Mouse (Mus musculus): Measurements from ENCODE around the gene Zfp184. TPM values are rescaled to one million over a fixed set of nuclear protein-coding genes. Genes with fewer than 3 reads are reported as not detected.
A peak's percentile ranks its signal among the peaks of the same experiment; 100 is the strongest.

Gene Zfp184
- polyA plus RNA-seq, 1 experiment from 2014 or later: 5.2 TPM

DNA sequence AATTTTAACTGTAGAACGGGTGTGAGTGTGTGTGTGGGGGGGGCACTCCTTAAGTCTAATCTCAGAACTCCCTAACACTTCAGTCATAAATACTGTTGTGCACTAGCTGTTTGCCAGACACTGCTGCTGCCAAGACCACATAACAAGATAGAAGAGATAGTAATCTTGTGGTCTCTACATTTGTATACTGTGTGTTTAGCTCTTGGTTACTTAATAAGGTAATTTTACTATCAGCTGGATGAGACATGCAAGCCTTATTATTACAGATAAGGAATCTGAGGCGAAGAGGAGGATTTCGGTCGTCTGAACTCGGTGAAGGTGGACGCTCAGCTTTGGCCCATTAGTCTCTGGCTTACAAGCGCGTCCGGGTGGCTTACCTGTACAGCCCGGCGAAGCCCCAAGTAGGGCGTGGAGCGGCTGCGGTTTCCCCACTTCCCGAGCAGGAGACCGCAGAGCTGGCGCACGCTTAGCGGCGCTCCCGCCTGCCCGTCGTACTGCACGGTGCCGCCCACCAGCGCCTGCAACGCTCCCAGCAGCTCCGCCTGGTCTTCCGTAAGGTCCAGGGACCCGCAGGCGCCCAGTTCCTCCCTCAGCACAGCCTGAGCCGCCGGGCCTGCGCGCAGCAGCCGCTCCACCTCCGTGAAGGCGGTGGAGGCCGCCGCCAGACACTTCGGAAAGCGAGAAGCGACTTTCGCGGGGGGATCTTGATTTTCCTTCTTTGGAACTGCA is 60.9 kb downstream of the Zfp184 start:
- H3K9me3 ChIP-seq: no peaks in the 10 kb centered on the region
- peak overlapping the region; percentile 70 for H3K4me3 ChIP-seq
- no peak overlapping the region for H3K27ac ChIP-seq (replicated peaks)
- H3K9ac ChIP-seq: peak overlapping the region; percentile 78
- peak overlapping the region; percentile 98 for H3K4me2 ChIP-seq
- H3K27me3 ChIP-seq (replicated peaks): peaks cover 100% of the 10 kb centered on the region
- peak; percentile 56; the same call in 1 of the 2 replicates for ATAC-seq (ENCODE audit: extremely low read depth, insufficient number of reproducible peaks, low FRiP score, low TSS enrichment)
- WGBS: under 1% methylated on average over 45 of the region's 45 CpGs
- H3K36me3 ChIP-seq: no peaks in the 10 kb centered on the region
- H3K4me1 ChIP-seq: peaks cover 19% of the 10 kb centered on the region

DNA sequence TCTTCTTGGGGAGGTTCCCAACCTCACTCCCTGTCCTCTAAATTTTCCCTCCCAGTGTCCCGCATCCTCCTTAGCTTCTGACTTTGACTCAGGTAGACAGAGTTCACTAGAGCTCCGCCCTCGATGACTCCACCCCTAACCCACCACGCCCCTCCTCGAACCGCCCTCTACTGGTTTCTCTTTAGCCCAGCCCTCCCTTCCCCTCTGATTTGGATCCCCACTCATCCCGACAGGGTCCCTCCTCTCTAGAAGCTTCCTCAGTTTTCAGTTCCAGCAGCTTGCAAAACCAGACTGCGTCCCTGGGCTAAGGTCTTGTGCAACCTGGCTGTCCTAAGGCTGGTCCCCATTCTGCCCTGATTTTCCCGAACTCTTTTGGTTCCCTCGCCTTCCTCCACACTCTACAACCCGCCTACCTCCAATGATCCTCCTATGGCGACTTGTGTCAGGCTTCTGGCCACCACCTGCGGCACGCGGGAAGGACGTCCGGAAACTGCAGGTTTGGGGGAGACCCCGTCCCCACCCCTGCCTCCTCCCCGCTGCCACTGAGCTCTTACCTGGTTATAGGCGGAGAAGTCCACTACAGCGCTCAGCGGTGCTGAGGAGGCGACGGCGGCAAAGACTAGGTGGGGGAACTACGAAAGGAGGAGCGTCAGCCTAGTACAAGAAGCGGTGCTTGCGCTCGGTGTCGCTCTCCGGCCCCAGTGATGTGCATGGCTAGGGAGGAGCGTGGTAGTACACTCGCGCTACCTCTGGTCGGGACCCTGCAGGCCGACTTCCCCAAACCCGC is 61.6 kb downstream of the Zfp184 start:
- H3K27me3 ChIP-seq (replicated peaks): peaks cover 98% of the 10 kb centered on the region
- H3K4me3 ChIP-seq: peak overlapping the region; percentile 70
- H3K27ac ChIP-seq (replicated peaks): no peak overlapping the region
- peak overlapping the region; percentile 98 for H3K4me2 ChIP-seq
- H3K4me1 ChIP-seq: peaks cover 19% of the 10 kb centered on the region
- H3K36me3 ChIP-seq: no peaks in the 10 kb centered on the region
- H3K9me3 ChIP-seq: no peaks in the 10 kb centered on the region
- no peak; the same call in 1 of the 2 replicates for ATAC-seq (ENCODE audit: extremely low read depth, insufficient number of reproducible peaks, low FRiP score, low TSS enrichment)
- peak overlapping the region; percentile 78 for H3K9ac ChIP-seq
- 1% methylated on average over 38 of the region's 38 CpGs for WGBS

DNA sequence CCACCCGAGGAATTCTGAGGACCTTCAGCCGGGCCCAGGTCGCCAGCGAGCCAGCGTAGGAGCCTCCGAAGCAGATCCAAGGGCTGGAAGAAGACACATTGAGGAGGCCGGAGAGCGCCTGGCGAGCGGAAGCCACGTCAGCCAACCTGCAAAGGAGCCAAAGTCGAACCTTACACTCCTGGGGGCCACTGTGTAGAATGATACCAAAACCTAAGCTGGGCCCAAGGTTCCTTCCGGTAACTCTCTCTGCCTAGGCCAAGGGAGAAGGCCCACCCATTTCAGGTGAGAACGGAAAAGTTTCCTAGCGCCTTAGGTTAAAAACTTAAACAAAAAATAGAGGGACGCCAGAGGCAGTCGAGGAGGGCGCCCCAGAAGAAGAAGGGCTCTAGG is 62.2 kb downstream of the Zfp184 start:
- 2% methylated on average over 18 of the region's 18 CpGs for WGBS
- no peak overlapping the region for H3K27ac ChIP-seq (replicated peaks)
- ATAC-seq (ENCODE audit: extremely low read depth, insufficient number of reproducible peaks, low FRiP score, low TSS enrichment): no peak
- H3K9me3 ChIP-seq: no peaks in the 10 kb centered on the region
- H3K27me3 ChIP-seq (replicated peaks): peaks cover 97% of the 10 kb centered on the region
- peak overlapping the region; percentile 78 for H3K9ac ChIP-seq
- peak overlapping the region; percentile 98 for H3K4me2 ChIP-seq
- peaks cover 19% of the 10 kb centered on the region for H3K4me1 ChIP-seq
- H3K36me3 ChIP-seq: no peaks in the 10 kb centered on the region
- peak overlapping the region; percentile 70 for H3K4me3 ChIP-seq

DNA sequence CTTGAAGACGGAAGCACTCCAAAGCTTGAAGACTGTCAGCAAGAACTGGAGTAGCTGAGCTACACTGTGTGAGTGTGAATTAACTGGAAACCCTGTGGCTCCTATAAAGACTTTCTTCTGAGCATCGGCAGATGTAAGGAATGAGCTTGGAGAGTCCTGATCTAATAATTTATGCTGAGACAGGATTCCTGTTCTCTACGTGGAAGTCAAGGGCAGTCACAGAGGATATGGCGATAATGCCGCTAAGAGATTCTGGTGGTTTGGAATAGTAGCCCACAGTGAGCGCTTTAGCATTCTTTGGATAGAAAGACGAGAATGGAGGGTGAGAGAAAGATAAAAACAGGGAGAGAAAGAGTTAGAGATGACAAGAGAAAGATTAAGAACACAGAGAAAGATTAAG is 63.0 kb downstream of the Zfp184 start:
- Histone ChIP-seq H3K9ac (no peak overlapping the region), H3K9me3 (no peaks in the 10 kb centered on the region), H3K4me3 (0 out of 2 replicates have a peak overlapping the region, but pooled peaks have one; percentile 70), H3K4me1 (peaks cover 19% of the 10 kb centered on the region), H3K27ac (replicated peaks) (no peak overlapping the region), H3K4me2 (no peak overlapping the region), H3K27me3 (replicated peaks) (peaks cover 97% of the 10 kb centered on the region), H3K36me3 (no peaks in the 10 kb centered on the region)
- 51% methylated on average over 7 of the region's 7 CpGs for WGBS
- no peak for ATAC-seq (ENCODE audit: extremely low read depth, insufficient number of reproducible peaks, low FRiP score, low TSS enrichment)

DNA sequence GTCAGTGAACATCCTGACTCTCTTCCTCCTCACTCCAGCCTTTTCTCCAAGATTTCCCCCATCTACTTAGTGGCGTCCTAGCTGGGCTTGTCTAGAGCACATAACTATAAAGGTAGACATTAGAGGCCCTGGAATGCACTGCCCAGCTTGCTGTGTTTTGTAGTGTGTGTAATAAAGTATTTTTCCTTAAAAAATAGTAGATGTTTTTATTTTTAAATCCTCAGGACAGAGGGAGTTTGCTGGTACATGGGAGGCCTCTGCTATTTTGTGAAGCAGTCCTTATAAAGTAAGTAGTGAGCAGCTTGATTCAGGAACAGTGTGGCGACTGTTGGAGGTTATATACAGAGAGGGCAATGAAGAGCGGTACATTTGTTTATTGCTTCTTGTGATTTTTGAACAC is 63.8 kb downstream of the Zfp184 start:
- peaks cover 95% of the 10 kb centered on the region for H3K27me3 ChIP-seq (replicated peaks)
- peaks cover 20% of the 10 kb centered on the region for H3K4me1 ChIP-seq
- no peak for ATAC-seq (ENCODE audit: extremely low read depth, insufficient number of reproducible peaks, low FRiP score, low TSS enrichment)
- no peak overlapping the region for H3K9ac ChIP-seq
- 73% methylated on average over 3 of the region's 3 CpGs for WGBS
- H3K9me3 ChIP-seq: no peaks in the 10 kb centered on the region
- no peak overlapping the region for H3K4me3 ChIP-seq
- H3K4me2 ChIP-seq: no peak overlapping the region
- no peak overlapping the region for H3K27ac ChIP-seq (replicated peaks)
- no peaks in the 10 kb centered on the region for H3K36me3 ChIP-seq

DNA sequence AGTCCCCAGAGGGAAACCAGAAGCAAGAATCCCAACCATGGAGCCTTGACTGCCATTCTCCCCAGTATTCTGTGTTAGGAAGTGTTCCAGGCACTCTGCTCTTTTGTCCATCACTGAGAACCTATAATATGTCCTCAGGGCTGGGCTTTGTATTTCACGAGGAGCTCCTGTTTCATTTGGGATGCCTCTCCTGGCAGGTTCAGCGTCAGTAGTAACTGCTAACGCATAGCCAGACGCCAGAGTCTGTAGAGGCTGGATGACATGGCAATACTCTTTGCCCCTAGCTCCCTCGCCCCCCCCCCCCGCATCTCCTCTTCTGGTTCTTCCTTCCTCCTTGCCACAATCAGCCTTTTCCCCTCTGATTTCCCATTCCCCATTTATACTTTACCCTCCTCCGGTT is 64.7 kb downstream of the Zfp184 start, which contains the start of gene Prss16:
Gene Prss16 (minus strand): TSS at position 101 of the 400 bp plus-strand sequence.
- ATAC-seq (ENCODE audit: extremely low read depth, insufficient number of reproducible peaks, low FRiP score, low TSS enrichment): no peak
- H3K4me3 ChIP-seq: no peak within 1 kb of the TSS
- H3K27me3 ChIP-seq (replicated peaks): peaks cover 95% of the 10 kb centered on the region
- H3K27ac ChIP-seq (replicated peaks): no peak within 1 kb of the TSS
- no peak within 1 kb of the TSS for H3K4me2 ChIP-seq
- no peak within 1 kb of the TSS for H3K9ac ChIP-seq
- WGBS: 46% methylated on average over 6 of the region's 7 CpGs
- no peaks in the 10 kb centered on the region for H3K36me3 ChIP-seq
- H3K9me3 ChIP-seq: no peaks in the 10 kb centered on the region
- H3K4me1 ChIP-seq: peaks cover 29% of the 10 kb centered on the region

MicroRNAs within 50 kb of the gene (microRNA counts, 519-probe panel; counts per million panel counts)
- microRNA mmu-miR-1983: 5,927 counts per million, percentile 92 among the panel's probes with 10 or more counts

Small RNAs within 50 kb of the gene (microRNA-seq; reads per million reads assigned to microRNA genes)
- gene Gm44456 (1.6 reads per million), gene Mir1983 (2,520 reads per million, percentile 86 among the genes with 10 or more reads in this experiment)

Other genes with a start within 250 kb of the Zfp184 start
- not detected in 2 replicates for gene Olfr1359, start 247.0 kb upstream of the Zfp184 start, polyA plus RNA-seq (2015; fragmentation: Nextera tagmentation; extraction: Ambion mirVana)
- 1.9 TPM in 1 of 2 replicates, not detected in the other for gene Hist1h2bl, start 229.0 kb upstream of the Zfp184 start, polyA plus RNA-seq (2015; fragmentation: Nextera tagmentation; extraction: Ambion mirVana)
- 9.8 and 10.5 TPM in 2 replicates for gene Hist1h2ai, start 228.7 kb upstream of the Zfp184 start, polyA plus RNA-seq (2015; fragmentation: Nextera tagmentation; extraction: Ambion mirVana)
- 0.62 and 2.3 TPM in 2 replicates for gene Hist1h3h, start 227.4 kb upstream of the Zfp184 start, polyA plus RNA-seq (2015; fragmentation: Nextera tagmentation; extraction: Ambion mirVana)
- 1.5 TPM in 2 replicates for gene Hist1h2bm, start 223.1 kb upstream of the Zfp184 start, polyA plus RNA-seq (2015; fragmentation: Nextera tagmentation; extraction: Ambion mirVana)
- gene Hist1h4j, start 210.0 kb upstream of the Zfp184 start, polyA plus RNA-seq (2015; fragmentation: Nextera tagmentation; extraction: Ambion mirVana): 0.45 and 0.96 TPM in 2 replicates
- 1.3 TPM in 1 of 2 replicates, not detected in the other for gene Hist1h4k, start 194.6 kb upstream of the Zfp184 start, polyA plus RNA-seq (2015; fragmentation: Nextera tagmentation; extraction: Ambion mirVana)
- 9.5 and 15.8 TPM in 2 replicates for gene Hist1h2ak, start 191.3 kb upstream of the Zfp184 start, polyA plus RNA-seq (2015; fragmentation: Nextera tagmentation; extraction: Ambion mirVana)
- gene Hist1h2bn, start 191.0 kb upstream of the Zfp184 start, polyA plus RNA-seq (2015; fragmentation: Nextera tagmentation; extraction: Ambion mirVana): 1.4 and 3.5 TPM in 2 replicates
- gene Hist1h1b, start 164.5 kb upstream of the Zfp184 start, polyA plus RNA-seq (2015; fragmentation: Nextera tagmentation; extraction: Ambion mirVana): 13.1 and 13.2 TPM in 2 replicates
- gene Hist1h3i, start 161.7 kb upstream of the Zfp184 start, polyA plus RNA-seq (2015; fragmentation: Nextera tagmentation; extraction: Ambion mirVana): 63.6 and 66.6 TPM in 2 replicates
- gene Hist1h2an, start 157.9 kb upstream of the Zfp184 start, polyA plus RNA-seq (2015; fragmentation: Nextera tagmentation; extraction: Ambion mirVana): 1.2 and 6.6 TPM in 2 replicates
- 0.37 and 0.49 TPM in 2 replicates for gene Hist1h2bp, start 157.6 kb upstream of the Zfp184 start, polyA plus RNA-seq (2015; fragmentation: Nextera tagmentation; extraction: Ambion mirVana)
- gene Hist1h2bq, start 134.9 kb upstream of the Zfp184 start, polyA plus RNA-seq (2015; fragmentation: Nextera tagmentation; extraction: Ambion mirVana): 8.4 and 10.2 TPM in 2 replicates
- gene Hist1h2ao, start 134.6 kb upstream of the Zfp184 start, polyA plus RNA-seq (2015; fragmentation: Nextera tagmentation; extraction: Ambion mirVana): not detected in 2 replicates
- not detected in 2 replicates for gene Hist1h4m, start 133.3 kb upstream of the Zfp184 start, polyA plus RNA-seq (2015; fragmentation: Nextera tagmentation; extraction: Ambion mirVana)
- 11.2 and 15.6 TPM in 2 replicates for gene Hist1h4n, start 112.9 kb upstream of the Zfp184 start, polyA plus RNA-seq (2015; fragmentation: Nextera tagmentation; extraction: Ambion mirVana)
- 1,655 and 1,669 TPM in 2 replicates for gene Hist1h2ap, start 111.6 kb upstream of the Zfp184 start, polyA plus RNA-seq (2015; fragmentation: Nextera tagmentation; extraction: Ambion mirVana)
- 9.2 and 10.8 TPM in 2 replicates for gene Hist1h2br, start 111.4 kb upstream of the Zfp184 start, polyA plus RNA-seq (2015; fragmentation: Nextera tagmentation; extraction: Ambion mirVana)
- 0.05 and 0.07 TPM in 2 replicates for gene Pom121l2, start 36.1 kb downstream of the Zfp184 start, polyA plus RNA-seq (2015; fragmentation: Nextera tagmentation; extraction: Ambion mirVana)
- gene Prss16, start 64.6 kb downstream of the Zfp184 start, polyA plus RNA-seq (2015; fragmentation: Nextera tagmentation; extraction: Ambion mirVana): 0.59 and 3.3 TPM in 2 replicates
- 4.1 and 11.0 TPM in 2 replicates for gene Hist1h2ah, start 90.5 kb downstream of the Zfp184 start, polyA plus RNA-seq (2015; fragmentation: Nextera tagmentation; extraction: Ambion mirVana)
- gene Hist1h2bk, start 90.8 kb downstream of the Zfp184 start, polyA plus RNA-seq (2015; fragmentation: Nextera tagmentation; extraction: Ambion mirVana): 3.1 and 3.4 TPM in 2 replicates
- 10.8 and 11.3 TPM in 2 replicates for gene Hist1h4i, start 96.3 kb downstream of the Zfp184 start, polyA plus RNA-seq (2015; fragmentation: Nextera tagmentation; extraction: Ambion mirVana)
- gene Hist1h2ag, start 97.8 kb downstream of the Zfp184 start, polyA plus RNA-seq (2015; fragmentation: Nextera tagmentation; extraction: Ambion mirVana): 15.8 and 19.9 TPM in 2 replicates
- gene Hist1h2bj, start 98.1 kb downstream of the Zfp184 start, polyA plus RNA-seq (2015; fragmentation: Nextera tagmentation; extraction: Ambion mirVana): 3.9 and 5.9 TPM in 2 replicates
- not detected in 2 replicates for gene Vmn1r188, start 139.3 kb downstream of the Zfp184 start, polyA plus RNA-seq (2015; fragmentation: Nextera tagmentation; extraction: Ambion mirVana)
- gene Vmn1r189, start 160.7 kb downstream of the Zfp184 start, polyA plus RNA-seq (2015; fragmentation: Nextera tagmentation; extraction: Ambion mirVana): not detected in 2 replicates
- gene Vmn1r191, start 238.9 kb downstream of the Zfp184 start, polyA plus RNA-seq (2015; fragmentation: Nextera tagmentation; extraction: Ambion mirVana): not detected in 2 replicates
- not detected in 2 replicates for gene Vmn1r192, start 246.0 kb downstream of the Zfp184 start, polyA plus RNA-seq (2015; fragmentation: Nextera tagmentation; extraction: Ambion mirVana)